8 mouse cellular contexts compared by ENCODE assay signal in genomic region chr5:140609511-140610272, GRCm38 (mm10). TPM values are rescaled to one million over a fixed set of nuclear protein-coding genes. Genes with fewer than 3 reads are reported as not detected.
DNase-seq lines count a peak whose midpoint lies in the region; ATAC-seq and TF ChIP-seq lines count a peak whose summit lies in the region.

No protein-coding gene starts in this region.

- H3K9ac ChIP-seq in embryonic facial prominence, embryonic 13.5 days: peak overlapping the region; percentile 72
- H3K9ac ChIP-seq in hindbrain, embryonic 13.5 days: peak overlapping the region; percentile 83
- peak overlapping the region; percentile 41 for H3K9ac ChIP-seq in liver, adult 2 months (ENCODE audit: low read depth, low read length)
- peak overlapping the region; percentile 60; the same call in 1 of the 2 replicates for H3K9ac ChIP-seq in midbrain, postnatal 0 days (replicated peaks; ENCODE audit: low read length, poor library complexity, severe bottlenecking)

- peak; percentile 55 for DNase-seq in adrenal gland, adult 2 months
- no peak for DNase-seq in adrenal gland, adult 18-20 months (ENCODE audit: low spot score in 2 of 2)
- peak; percentile 43 for DNase-seq in B cell, adult 2 months
- DNase-seq in liver, adult 2 months (ENCODE audit: extremely low read depth, low read depth, low spot score): no peak
- peak; percentile 83 for DNase-seq in midbrain, postnatal 0 days (ENCODE audit: low spot score)
- DNase-seq in urinary bladder, postnatal 36 days (ENCODE audit: low spot score in 2 of 2): no peak

- peak overlapping the region; percentile 83 for H3K4me2 ChIP-seq in embryonic facial prominence, embryonic 13.5 days
- peak overlapping the region; percentile 86 for H3K4me2 ChIP-seq in hindbrain, embryonic 13.5 days
- peak overlapping the region; percentile 94 for H3K4me2 ChIP-seq in midbrain, postnatal 0 days (ENCODE audit: low read depth, low read length, poor library complexity, severe bottlenecking)

- peak overlapping the region; percentile 90 for H3K27ac ChIP-seq in embryonic facial prominence, embryonic 13.5 days
- H3K27ac ChIP-seq in hindbrain, embryonic 13.5 days: peak overlapping the region; percentile 92
- peak overlapping the region; percentile 37 for H3K27ac ChIP-seq in liver, adult 2 months (replicated peaks; ENCODE audit: insufficient read depth, low read depth, low read length)
- H3K27ac ChIP-seq in midbrain, postnatal 0 days (ENCODE audit: low read depth, low read length): peak overlapping the region; percentile 68

- no peak for TF ChIP-seq POLR2A in liver, adult 2 months (IDR thresholded peaks at IDR 0.05; ENCODE audit: extremely low read depth, insufficient read depth, low read length)

- H3K27me3 ChIP-seq in embryonic facial prominence, embryonic 13.5 days: peaks cover 77% of the 10 kb centered on the region
- H3K27me3 ChIP-seq in hindbrain, embryonic 13.5 days: peaks cover 52% of the 10 kb centered on the region
- 0 out of 2 replicates have a peak, but pooled peaks cover 3% of the 10 kb centered on the region for H3K27me3 ChIP-seq in liver, adult 2 months (ENCODE audit: control insufficient read depth, insufficient read depth, low read length)
- peaks cover 22% of the 10 kb centered on the region for H3K27me3 ChIP-seq in midbrain, postnatal 0 days (ENCODE audit: insufficient read depth, low read length)

- peak overlapping the region; percentile 60 for H3K4me3 ChIP-seq in embryonic facial prominence, embryonic 13.5 days
- peak overlapping the region; percentile 55 for H3K4me3 ChIP-seq in hindbrain, embryonic 13.5 days
- peak overlapping the region; percentile 73 for H3K4me3 ChIP-seq in liver, adult 2 months (ENCODE audit: insufficient read depth, low read depth, low read length)
- H3K4me3 ChIP-seq in midbrain, postnatal 0 days (ENCODE audit: low read depth, low read length): peak overlapping the region; percentile 52

- no peak for TF ChIP-seq CTCF in liver, adult 2 months (IDR thresholded peaks at IDR 0.05; ENCODE audit: low read depth, low read length)
- TF ChIP-seq CTCF in midbrain, postnatal 0 days (IDR thresholded peaks at IDR 0.05): no peak

- H3K79me2 ChIP-seq in liver, adult 2 months (ENCODE audit: control insufficient read depth, insufficient read depth, low read length): no peaks in the 10 kb centered on the region

- H3K4me1 ChIP-seq in embryonic facial prominence, embryonic 13.5 days: peaks cover 77% of the 10 kb centered on the region
- peaks cover 84% of the 10 kb centered on the region for H3K4me1 ChIP-seq in hindbrain, embryonic 13.5 days (replicated peaks)
- no peaks in the 10 kb centered on the region for H3K4me1 ChIP-seq in liver, adult 2 months (ENCODE audit: control insufficient read depth, insufficient read depth, low read length)
- H3K4me1 ChIP-seq in midbrain, postnatal 0 days (ENCODE audit: insufficient read depth, low read length): peaks cover 17% of the 10 kb centered on the region

- ATAC-seq in embryonic facial prominence, embryonic 13.5 days (ENCODE audit: insufficient number of reproducible peaks, insufficient read depth, low FRiP score, low TSS enrichment, low read depth): no peak
- ATAC-seq in hindbrain, embryonic 13.5 days (ENCODE audit: low FRiP score): no peak
- ATAC-seq in midbrain, postnatal 0 days (ENCODE audit: low FRiP score): 0 out of 2 replicates have a peak, but pooled peaks have one; percentile 33

- H3K9me3 ChIP-seq in embryonic facial prominence, embryonic 13.5 days: no peaks in the 10 kb centered on the region
- no peaks in the 10 kb centered on the region for H3K9me3 ChIP-seq in hindbrain, embryonic 13.5 days
- H3K9me3 ChIP-seq in midbrain, postnatal 0 days (ENCODE audit: low read length): no peaks in the 10 kb centered on the region

- WGBS in embryonic facial prominence, embryonic 13.5 days: 8% methylated on average over 13 of the region's 13 CpGs
- 6% methylated on average over 13 of the region's 13 CpGs for WGBS in hindbrain, embryonic 13.5 days
- 13% methylated on average over 13 of the region's 13 CpGs for WGBS in liver, adult 2 months
- 10% methylated on average over 13 of the region's 13 CpGs for WGBS in midbrain, postnatal 0 days

- peaks cover 23% of the 10 kb centered on the region for H3K36me3 ChIP-seq in embryonic facial prominence, embryonic 13.5 days
- peaks cover 18% of the 10 kb centered on the region for H3K36me3 ChIP-seq in hindbrain, embryonic 13.5 days
- H3K36me3 ChIP-seq in liver, adult 2 months (ENCODE audit: control insufficient read depth, insufficient read depth, low read length): no peaks in the 10 kb centered on the region
- no peaks in the 10 kb centered on the region for H3K36me3 ChIP-seq in midbrain, postnatal 0 days (ENCODE audit: insufficient read depth, low read length)

RNA-seq across cellular contexts. Expression of gene Lfng, which starts 2.6 kb away (rescaled TPM):
- 10 to 100 TPM in 1 of 2 experiments, 1 to 10 TPM in 1; 9.5 to 14.5 TPM for total RNA-seq in adrenal gland, adult 2 months (2021)
- polyA plus RNA-seq in adrenal gland, adult 2 months (2012; rRNA removed): 59.0 and 60.2 TPM in 2 replicates
- 10 to 100 TPM in 1 of 2 experiments, 1 to 10 TPM in 1; 9.8 to 12.3 TPM for total RNA-seq in adrenal gland, adult 18-20 months (2021)
- polyA plus RNA-seq in embryonic facial prominence, embryonic 13.5 days (2015; fragmentation: Nextera tagmentation; extraction: Ambion mirVana): 20.6 and 21.8 TPM in 2 replicates
- polyA plus RNA-seq in hindbrain, embryonic 13.5 days (2015; fragmentation: Nextera tagmentation; extraction: Ambion mirVana): 22.9 and 27.1 TPM in 2 replicates
- 4.2 and 5.5 TPM in 2 replicates for total RNA-seq in liver, adult 2 months (2014; rRNA removed)
- 9.2 and 9.5 TPM in 2 replicates for polyA plus RNA-seq in liver, adult 2 months (2012; rRNA removed)
- total RNA-seq in midbrain, postnatal 0 days (2014; rRNA removed): 55.6 and 56.6 TPM in 2 replicates
- polyA plus RNA-seq in midbrain, postnatal 0 days (2015; fragmentation: Nextera tagmentation; extraction: Ambion mirVana): 20.1 and 22.5 TPM in 2 replicates

RNA-seq across cellular contexts. Expression of gene Ttyh3, which starts 39.1 kb away (rescaled TPM):
- total RNA-seq in adrenal gland, adult 2 months (2021): 10 to 100 TPM; 48.6 to 95.9 TPM
- 185 and 217 TPM in 2 replicates for polyA plus RNA-seq in adrenal gland, adult 2 months (2012; rRNA removed)
- 10 to 100 TPM; 26.5 to 70.6 TPM for total RNA-seq in adrenal gland, adult 18-20 months (2021)
- 45.0 and 47.6 TPM in 2 replicates for polyA plus RNA-seq in embryonic facial prominence, embryonic 13.5 days (2015; fragmentation: Nextera tagmentation; extraction: Ambion mirVana)
- polyA plus RNA-seq in hindbrain, embryonic 13.5 days (2015; fragmentation: Nextera tagmentation; extraction: Ambion mirVana): 65.3 and 67.4 TPM in 2 replicates
- 1.9 and 2.7 TPM in 2 replicates for total RNA-seq in liver, adult 2 months (2014; rRNA removed)
- polyA plus RNA-seq in liver, adult 2 months (2012; rRNA removed): 7.1 and 8.6 TPM in 2 replicates
- total RNA-seq in midbrain, postnatal 0 days (2014; rRNA removed): 196 and 204 TPM in 2 replicates
- 52.0 and 56.6 TPM in 2 replicates for polyA plus RNA-seq in midbrain, postnatal 0 days (2015; fragmentation: Nextera tagmentation; extraction: Ambion mirVana)

RNA-seq across cellular contexts. Expression of gene Grifin, which starts 44.8 kb away (rescaled TPM):
- total RNA-seq in adrenal gland, adult 2 months (2021): not detected
- not detected in 2 replicates for polyA plus RNA-seq in adrenal gland, adult 2 months (2012; rRNA removed)
- total RNA-seq in adrenal gland, adult 18-20 months (2021): not detected
- polyA plus RNA-seq in embryonic facial prominence, embryonic 13.5 days (2015; fragmentation: Nextera tagmentation; extraction: Ambion mirVana): not detected in 2 replicates
- not detected in 2 replicates for polyA plus RNA-seq in hindbrain, embryonic 13.5 days (2015; fragmentation: Nextera tagmentation; extraction: Ambion mirVana)
- not detected in 2 replicates for total RNA-seq in liver, adult 2 months (2014; rRNA removed)
- polyA plus RNA-seq in liver, adult 2 months (2012; rRNA removed): not detected in 2 replicates
- not detected in 2 replicates for total RNA-seq in midbrain, postnatal 0 days (2014; rRNA removed)
- 0.39 TPM in 1 of 2 replicates, not detected in the other for polyA plus RNA-seq in midbrain, postnatal 0 days (2015; fragmentation: Nextera tagmentation; extraction: Ambion mirVana)

Comparison
In these comparisons a context has a peak if more than half of its experiments do, and no peak if none do; other contexts are left out.
1. DNase-seq: peak in adrenal gland, adult 2 months (single experiment), B cell, adult 2 months (2 of 2) and midbrain, postnatal 0 days (single experiment); none in adrenal gland, adult 18-20 months (0 of 2), liver, adult 2 months (single experiment) and urinary bladder, postnatal 36 days (0 of 2).
2. H3K27ac ChIP-seq: peak in every context shown above with its lines; median percentile 92 in hindbrain, embryonic 13.5 days; 90 in embryonic facial prominence, embryonic 13.5 days; 68 in midbrain, postnatal 0 days; 37 in liver, adult 2 months.
3. Peak in every context shown above with its lines, with median percentiles within 50 percentile points of each other: H3K4me2 ChIP-seq, H3K4me3 ChIP-seq and H3K9ac ChIP-seq.